Mouse (Mus musculus) C2C12 (cell line): ENCODE measurements around the gene Gm28048.

Source experiments
- CEBPB ChIP-seq: IDR thresholded peaks from one replicate; pipeline ENCODE4 v1.6.1; 2011; ENCODE audit warnings: low read depth, mild to moderate bottlenecking, control low read depth, moderate library complexity
- CTCF ChIP-seq: IDR thresholded peaks from one replicate; pipeline ENCODE4 v1.5.1; 2011; ENCODE audit not compliant: control insufficient read depth, insufficient read depth, insufficient read length
- FOSL1 ChIP-seq: IDR thresholded peaks from one replicate; pipeline ENCODE4 v1.8.0; 2011; ENCODE audit warnings: mild to moderate bottlenecking, low read length; ENCODE audit not compliant: poor library complexity, insufficient read depth, severe bottlenecking
- MAX ChIP-seq: IDR thresholded peaks from one replicate; pipeline ENCODE4 v1.6.1; 2011; ENCODE audit warnings: mild to moderate bottlenecking, control low read depth
- MYOD1 ChIP-seq: IDR thresholded peaks from one replicate; pipeline ENCODE4 v1.6.1; 2011; ENCODE audit warnings: low read depth; ENCODE audit not compliant: control insufficient read depth, insufficient read length
- MYOG ChIP-seq: IDR thresholded peaks from one replicate; pipeline ENCODE4 v1.6.1; 2011; ENCODE audit not compliant: control insufficient read depth, insufficient read length; ENCODE audit errors: extremely low read depth
- USF1 ChIP-seq: IDR thresholded peaks from one replicate; pipeline ENCODE4 v1.6.1; 2011; ENCODE audit warnings: low read depth, mild to moderate bottlenecking, control low read depth, moderate library complexity

DNA sequence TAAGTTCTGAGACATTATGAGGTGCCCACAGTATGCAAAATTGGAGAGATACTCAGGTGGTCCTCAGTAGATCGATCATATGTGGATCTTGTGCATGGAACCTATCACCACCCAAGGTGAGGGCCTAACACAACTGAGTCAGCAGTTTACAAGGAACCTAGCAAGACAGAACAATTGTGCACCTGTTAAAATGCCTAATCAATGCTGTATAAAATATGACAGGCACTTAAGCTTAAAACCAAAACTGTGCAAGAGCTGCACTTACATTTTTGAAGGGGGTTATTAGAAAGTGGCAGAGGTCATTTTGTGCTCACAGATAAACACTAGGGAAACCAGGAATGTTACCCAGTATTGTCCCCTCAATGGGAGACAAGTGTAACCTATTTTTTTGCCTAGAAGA lies 23.4 kb upstream of the Gm28048 start:
- no peak for TF ChIP-seq USF1
- TF ChIP-seq CTCF: no peak
- TF ChIP-seq MAX: no peak
- no peak for TF ChIP-seq MYOG
- TF ChIP-seq CEBPB: no peak
- no peak for TF ChIP-seq FOSL1
- no peak for TF ChIP-seq MYOD1
